Mouse (Mus musculus): Measurements from ENCODE around the gene Gpr132. TPM values are rescaled to one million over a fixed set of nuclear protein-coding genes. Genes with fewer than 3 reads are reported as not detected.
"Not testable (repeated sequence)": the region's sequence is repeated elsewhere in the genome, so short reads cannot be mapped to it uniquely, and the experiment has no call there.

The Gpr132 gene
- total RNA-seq, 2 experiments from 2014 or later, result not detected

DNA sequence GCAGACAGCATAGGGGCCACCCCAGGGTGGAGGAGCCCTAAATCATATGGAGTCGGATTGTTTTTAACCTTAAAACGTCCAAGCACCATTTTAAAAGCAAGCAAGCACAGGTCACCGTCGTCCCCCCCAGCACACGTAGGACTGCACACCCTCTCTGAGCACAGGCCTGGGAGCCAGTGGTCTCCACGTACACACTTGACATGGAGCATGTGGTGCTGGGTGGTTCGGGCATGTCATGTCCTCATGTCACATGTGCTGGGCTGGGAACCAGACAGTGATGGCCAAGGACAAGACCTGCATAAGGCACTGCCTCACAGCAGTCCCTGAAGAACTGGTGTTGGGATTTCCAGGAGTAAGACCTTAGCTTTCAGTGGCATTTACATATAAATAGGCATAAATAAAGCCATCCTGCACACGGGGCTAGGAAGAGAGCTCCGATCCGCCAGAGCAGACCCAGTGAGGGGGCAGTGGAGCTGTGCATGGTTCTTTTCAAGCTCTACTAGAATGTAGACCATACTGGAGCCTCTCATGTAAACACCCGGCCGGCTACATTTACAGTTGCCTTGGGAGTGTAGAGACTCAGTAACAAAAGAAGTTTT lies 47.5 kb downstream of the Gpr132 start:
- no peak for TF ChIP-seq CTCF (conservative IDR thresholded peaks at IDR 0.05)
- Histone ChIP-seq H3K4me3 (no peak overlapping the region), H3K27ac (no peak overlapping the region)
- no peak for DNase-seq (ENCODE audit: low spot score in 2 of 2)

DNA sequence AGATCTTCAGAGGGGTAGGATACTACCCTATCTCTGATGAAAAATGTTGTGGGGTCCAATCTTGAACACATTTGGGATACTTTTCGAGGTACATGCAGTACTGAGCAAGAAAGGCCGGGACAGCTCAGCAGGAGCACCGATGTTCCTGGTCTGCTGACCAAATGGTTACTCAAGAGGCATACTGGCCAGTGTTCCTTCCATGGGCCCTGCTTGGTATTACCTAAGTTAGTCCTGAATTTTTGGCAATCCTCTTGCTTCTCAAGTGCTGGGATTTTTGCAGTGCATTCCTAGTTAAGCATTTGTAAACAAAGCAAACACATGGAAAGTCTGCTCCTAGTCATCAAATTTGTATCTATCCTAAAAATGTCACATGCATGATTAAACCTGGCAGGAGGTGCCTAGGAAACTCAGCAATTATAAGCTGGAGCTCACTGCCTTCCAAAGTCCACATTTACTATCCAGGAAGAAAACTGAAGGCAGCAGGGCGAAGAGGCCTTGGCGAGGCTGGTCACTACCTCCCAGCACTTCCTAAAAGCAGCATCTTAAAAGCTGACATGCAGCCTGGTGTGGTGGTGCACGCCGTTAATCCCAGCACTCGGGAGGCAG lies 48.9 kb downstream of the Gpr132 start:
- no peak overlapping the region for H3K4me3 ChIP-seq
- no peak for DNase-seq (ENCODE audit: low spot score in 2 of 2)
- TF ChIP-seq CTCF (conservative IDR thresholded peaks at IDR 0.05), result no peak
- no peak overlapping the region for H3K27ac ChIP-seq

DNA sequence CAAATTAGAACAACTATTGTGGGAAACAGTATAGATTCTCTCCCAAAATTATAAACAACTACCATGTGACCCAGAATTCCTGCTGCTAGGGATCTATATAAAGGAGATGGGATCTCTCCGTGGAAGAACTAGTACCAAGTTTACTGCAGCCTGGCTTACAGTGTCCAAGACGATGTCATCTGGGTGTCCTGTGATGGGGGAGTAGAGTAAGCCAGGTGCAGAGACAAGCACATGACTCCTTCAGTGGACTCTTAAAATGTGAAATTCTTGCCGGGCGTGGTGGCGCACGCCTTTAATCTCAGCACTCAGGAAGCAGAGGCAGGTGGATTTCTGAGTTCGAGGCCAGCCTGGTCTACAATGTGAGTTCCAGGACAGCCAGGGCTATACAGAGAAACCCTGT lies 51.2 kb downstream of the Gpr132 start:
- not testable (repeated sequence) for DNase-seq (ENCODE audit: low spot score in 2 of 2); H3K4me3 ChIP-seq; H3K27ac ChIP-seq

DNA sequence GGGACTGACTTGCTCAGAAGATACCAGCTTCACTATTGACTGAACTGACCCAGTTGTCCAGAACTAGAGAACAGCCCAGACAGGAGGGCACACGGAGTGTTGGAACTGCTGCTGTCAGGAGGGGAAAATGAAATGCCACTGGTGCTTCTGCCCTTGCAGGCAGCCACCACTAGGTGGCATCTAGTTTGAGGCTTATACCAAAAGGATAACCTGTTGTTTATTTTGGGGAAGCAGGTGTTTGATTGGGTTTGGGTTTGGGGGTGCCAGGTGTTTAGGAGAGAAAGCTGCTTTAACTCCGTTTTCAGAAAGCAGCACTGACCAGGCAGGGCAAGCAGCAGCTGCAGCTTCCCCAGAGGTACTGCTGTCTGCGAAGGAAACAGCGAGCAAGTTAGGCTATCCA lies 51.7 kb downstream of the Gpr132 start:
- TF ChIP-seq CTCF (conservative IDR thresholded peaks at IDR 0.05), result peak; percentile 96
- Histone ChIP-seq H3K4me3 (no peak overlapping the region), H3K27ac (no peak overlapping the region)
- DNase-seq (ENCODE audit: low spot score in 2 of 2), result peak; percentile 56

DNA sequence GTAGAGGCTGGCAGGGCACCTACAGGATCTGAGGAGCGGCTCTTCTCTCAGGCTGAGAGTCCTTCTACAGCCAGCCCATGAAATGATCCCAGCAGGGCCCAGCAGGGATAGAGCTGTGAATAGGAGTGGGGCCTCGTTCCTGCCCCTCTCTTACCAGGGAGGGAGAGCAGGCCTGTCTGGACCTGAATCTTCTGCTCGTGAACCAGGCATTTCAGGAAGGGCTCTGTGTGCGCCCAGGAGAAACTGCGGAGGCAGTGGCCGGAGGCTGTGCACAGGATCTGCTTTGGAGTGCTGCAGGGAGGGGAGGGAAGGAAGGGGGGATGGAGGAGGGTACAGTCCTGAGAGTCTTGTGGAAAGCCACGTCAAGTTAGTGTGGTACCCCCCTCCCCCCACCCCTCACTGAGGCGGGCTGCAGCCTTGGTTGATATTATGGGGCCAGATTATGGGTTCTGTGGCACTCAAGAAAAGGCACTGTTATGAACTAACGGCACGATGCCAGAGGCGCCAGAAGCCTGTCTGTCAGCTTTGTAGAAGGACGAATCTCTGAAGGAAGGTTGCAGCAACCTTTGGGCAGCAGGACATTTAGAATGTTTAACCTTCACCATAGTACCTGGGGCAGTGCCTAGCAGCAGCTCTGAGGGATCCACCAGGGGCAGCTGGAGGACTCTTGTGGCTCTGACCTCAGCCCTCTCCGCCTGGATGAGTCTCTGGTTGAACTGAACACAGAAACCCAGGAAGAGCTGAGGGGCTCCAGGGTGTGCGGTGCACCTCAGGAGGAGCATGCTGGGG lies 53.2 kb downstream of the Gpr132 start:
- TF ChIP-seq CTCF (conservative IDR thresholded peaks at IDR 0.05), result no peak
- no peak for DNase-seq (ENCODE audit: low spot score in 2 of 2)
- no peak overlapping the region for H3K27ac ChIP-seq
- no peak overlapping the region for H3K4me3 ChIP-seq

DNA sequence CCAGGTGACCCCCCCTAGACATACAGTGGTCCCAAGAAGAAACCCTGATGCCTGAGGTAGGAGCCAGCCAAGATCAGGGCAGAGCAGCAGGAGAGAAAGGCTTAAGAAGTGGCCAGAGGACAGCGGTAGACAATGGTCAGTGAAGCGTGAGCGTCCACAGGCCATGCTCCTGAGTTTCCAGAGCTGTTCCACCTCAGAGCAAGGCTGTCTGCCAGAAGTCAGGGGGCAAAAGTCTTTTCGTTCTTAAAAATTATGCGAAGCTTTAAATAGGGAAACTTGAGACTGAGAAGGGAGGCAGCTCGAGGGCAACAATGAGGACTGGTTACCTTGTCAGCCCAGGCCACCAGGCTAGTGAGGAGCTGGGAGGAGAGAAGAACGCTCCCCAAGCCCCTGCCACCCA lies 54.7 kb downstream of the Gpr132 start:
- DNase-seq (ENCODE audit: low spot score in 2 of 2), result no peak
- TF ChIP-seq CTCF (conservative IDR thresholded peaks at IDR 0.05), result no peak
- H3K27ac ChIP-seq, result no peak overlapping the region

DNA sequence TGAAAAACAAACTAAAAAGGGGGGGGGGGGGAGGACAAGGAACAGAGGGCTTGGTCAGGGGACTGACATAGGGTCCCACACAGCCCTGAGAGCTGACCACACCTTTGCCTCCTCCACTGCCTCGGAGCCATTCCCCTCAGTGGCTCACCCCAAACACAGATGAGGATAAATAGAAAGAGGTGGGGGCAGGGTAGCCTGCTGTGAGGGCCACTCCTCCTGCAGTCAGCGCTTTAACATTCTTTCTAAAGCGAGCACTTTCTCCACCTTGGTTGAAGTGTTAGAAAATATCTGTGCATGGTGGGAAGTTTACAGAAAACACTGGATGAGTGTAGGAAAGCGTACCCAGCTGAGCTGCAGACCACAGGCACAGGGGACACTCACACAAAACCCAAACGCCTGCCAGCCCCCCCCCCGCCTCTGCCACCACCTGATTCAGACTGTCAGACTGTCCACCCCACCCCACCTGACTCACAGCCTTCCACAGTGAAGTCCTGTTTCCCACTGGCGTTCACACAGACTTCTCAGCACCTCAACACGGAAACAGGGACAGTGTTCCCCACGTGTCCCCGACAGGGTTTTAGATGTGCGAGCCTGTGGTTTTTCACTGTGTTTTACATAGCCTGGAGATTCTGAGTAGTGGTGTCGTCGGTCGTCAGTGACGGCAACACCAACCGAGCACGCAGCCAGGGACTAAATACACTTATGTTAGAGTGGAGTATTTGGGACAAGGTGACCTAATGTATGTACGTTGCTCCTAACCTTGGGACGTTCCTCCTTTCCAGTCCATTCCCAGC lies 57.7 kb downstream of the Gpr132 start:
- Histone ChIP-seq H3K27ac (no peak overlapping the region), H3K4me3 (no peak overlapping the region; the same call in 1 of the 2 replicates)
- DNase-seq (ENCODE audit: low spot score in 2 of 2), result no peak
- TF ChIP-seq CTCF (conservative IDR thresholded peaks at IDR 0.05), result no peak

More for the DNA sequence above, 54.7 kb downstream of the Gpr132 start:
- no peak overlapping the region for H3K4me3 ChIP-seq

DNA sequence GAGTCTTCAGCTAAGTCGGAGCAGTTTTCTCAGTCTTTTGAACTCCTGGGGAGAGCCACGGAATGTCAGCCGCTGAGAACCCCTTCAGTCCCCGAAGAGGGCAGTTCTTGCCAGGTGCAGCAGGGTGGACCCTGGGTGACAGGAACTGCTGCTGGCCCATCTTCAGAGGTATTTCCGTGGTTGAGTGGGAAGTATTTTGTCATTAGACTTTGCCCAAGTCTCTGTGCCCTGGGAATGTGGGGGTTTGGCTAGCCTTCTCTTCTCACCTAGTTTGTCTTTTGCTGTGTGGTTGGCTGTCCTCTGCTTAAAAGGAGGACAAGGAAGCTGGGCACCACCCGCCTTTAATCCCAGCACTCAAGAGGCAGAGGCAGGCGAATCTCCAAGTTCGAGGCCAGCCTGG lies 58.4 kb downstream of the Gpr132 start:
- peak overlapping the region; percentile 89 for H3K27ac ChIP-seq
- DNase-seq (ENCODE audit: low spot score in 2 of 2), result no peak

DNA sequence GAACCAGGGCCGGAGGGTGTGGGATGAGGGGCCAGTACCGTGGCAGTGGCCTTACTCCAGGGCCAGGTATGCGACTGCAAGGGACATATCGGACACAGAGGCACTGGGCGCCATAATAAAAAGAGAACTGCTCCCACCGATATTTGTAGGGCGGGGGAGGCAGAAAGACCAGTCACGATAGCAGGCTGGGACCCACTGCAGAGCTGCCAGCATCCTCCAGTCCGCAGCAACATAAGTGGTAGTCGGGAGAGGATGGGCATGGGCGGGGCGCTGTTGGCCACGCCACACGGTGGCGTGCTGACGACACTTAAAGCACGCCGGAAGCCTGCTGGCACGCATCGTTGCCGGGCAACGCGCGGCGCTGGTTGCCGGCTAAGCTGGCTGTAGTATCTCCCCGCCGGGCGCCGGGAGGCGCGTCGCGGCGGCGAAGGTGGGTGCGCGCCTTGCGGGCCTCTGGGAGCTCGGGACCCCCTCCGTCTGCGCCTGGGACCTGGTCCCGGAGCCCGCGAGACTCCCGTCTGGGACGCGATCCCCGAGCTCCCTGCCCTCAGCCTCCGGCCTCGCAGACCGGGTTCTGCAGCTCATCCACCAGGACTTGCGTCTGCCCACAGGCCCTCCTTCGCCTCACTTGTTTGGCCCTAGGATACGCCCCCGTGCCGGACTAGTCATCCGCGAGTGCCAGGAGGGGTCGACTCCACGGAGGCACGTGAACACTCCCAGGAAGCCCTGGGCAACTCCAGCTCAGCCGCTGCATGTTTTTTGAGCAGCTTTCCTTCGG lies 59.3 kb downstream of the Gpr132 start, which contains the start of gene Clba1:
TSS of gene Clba1 (plus strand) at position 351 of the 778 bp plus-strand sequence.
- peak within 1 kb of the TSS; percentile 89 for H3K27ac ChIP-seq
- DNase-seq (ENCODE audit: low spot score in 2 of 2), result peak; percentile 94 to 95
- TF ChIP-seq CTCF (conservative IDR thresholded peaks at IDR 0.05), result peak; percentile 72
- peak within 1 kb of the TSS; percentile 84 for H3K4me3 ChIP-seq

More for the DNA sequence above, 58.4 kb downstream of the Gpr132 start:
- H3K4me3 ChIP-seq, result peak overlapping the region; percentile 84
- no peak for TF ChIP-seq CTCF (conservative IDR thresholded peaks at IDR 0.05)

DNA sequence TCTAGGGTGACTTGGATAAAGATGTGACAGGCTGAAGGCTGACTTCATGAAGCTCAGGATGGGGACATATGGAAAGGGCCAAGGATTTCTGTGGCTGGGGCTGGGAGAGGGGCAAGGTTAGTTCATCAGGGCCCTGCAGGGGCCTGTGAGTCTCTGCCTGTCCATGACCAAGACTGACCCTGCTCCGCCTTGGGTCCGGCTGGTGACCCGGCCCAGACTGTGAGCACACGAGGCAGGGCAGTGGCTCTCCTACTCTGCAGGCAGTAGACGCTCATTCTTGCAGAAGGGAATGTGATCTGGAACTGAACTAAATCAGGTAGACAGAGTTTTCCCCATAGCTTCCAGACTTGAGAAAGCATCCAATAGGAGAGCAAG lies 59.8 kb downstream of the Gpr132 start:
- H3K4me3 ChIP-seq, result peak overlapping the region; percentile 84
- no peak for TF ChIP-seq CTCF (conservative IDR thresholded peaks at IDR 0.05)
- DNase-seq (ENCODE audit: low spot score in 2 of 2), result no peak
- H3K27ac ChIP-seq, result peak overlapping the region; percentile 89

DNA sequence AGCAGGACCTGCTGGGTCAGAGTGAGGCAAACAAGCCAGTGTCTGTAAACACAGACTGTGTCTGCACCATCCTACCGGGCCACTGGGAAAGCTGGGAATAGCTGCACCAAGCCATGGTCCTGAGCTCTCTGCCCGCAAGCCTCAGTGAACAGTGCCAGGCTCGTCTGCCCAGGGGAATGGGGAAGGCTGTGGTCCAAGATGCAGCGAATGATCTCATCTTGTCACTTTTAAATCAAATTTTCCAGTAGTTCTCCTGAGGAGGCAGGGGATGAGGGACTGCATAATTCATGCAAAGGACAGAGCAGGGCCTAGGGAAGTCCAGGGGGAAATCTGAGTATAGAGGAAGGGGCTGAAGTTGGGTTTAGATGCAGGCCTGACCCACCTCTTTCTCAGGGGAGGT lies 60.2 kb downstream of the Gpr132 start:
- TF ChIP-seq CTCF (conservative IDR thresholded peaks at IDR 0.05), result no peak
- no peak for DNase-seq (ENCODE audit: low spot score in 2 of 2)
- H3K4me3 ChIP-seq, result no peak overlapping the region; the same call in 1 of the 2 replicates
- H3K27ac ChIP-seq, result peak overlapping the region; percentile 89

DNA sequence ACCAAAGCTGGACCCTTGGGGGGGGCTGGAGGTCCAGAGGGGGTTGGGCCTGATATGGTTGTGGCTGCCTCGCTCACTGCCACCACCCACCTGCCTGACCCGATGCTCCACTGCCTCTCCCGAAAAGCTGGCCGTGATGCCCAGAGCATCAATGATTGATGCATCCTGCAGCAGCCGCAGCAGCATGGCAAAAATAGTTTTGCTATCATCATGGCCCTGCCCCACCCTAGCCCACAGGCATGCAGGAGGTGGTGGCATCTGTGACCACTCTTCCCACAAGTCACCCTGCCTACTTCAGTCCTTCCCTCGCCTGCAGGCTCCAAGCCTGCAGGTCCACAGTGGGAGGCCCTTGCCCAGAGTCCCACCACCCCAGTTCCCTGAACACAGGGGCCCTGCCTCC lies 62.0 kb downstream of the Gpr132 start:
- no peak for TF ChIP-seq CTCF (conservative IDR thresholded peaks at IDR 0.05)
- DNase-seq (ENCODE audit: low spot score in 2 of 2), result no peak

More for the DNA sequence above, 62.0 kb downstream of the Gpr132 start:
- Histone ChIP-seq H3K4me3 (no peak overlapping the region), H3K27ac (no peak overlapping the region)

All from layer of hippocampus, adult 2 months (tissue).